Mouse (Mus musculus): ENCODE results near the gene Ptprg.
"Not testable (repeated sequence)": the region's sequence is repeated elsewhere in the genome, so short reads cannot be mapped to it uniquely, and the experiment has no call there.

The Ptprg gene

GRCm38 (mm10) chr14:11955020-11955882 lies 401.9 kb downstream of the Ptprg start:
- no peak for DNase-seq (ENCODE audit: extremely low spot score, low spot score)

DNA sequence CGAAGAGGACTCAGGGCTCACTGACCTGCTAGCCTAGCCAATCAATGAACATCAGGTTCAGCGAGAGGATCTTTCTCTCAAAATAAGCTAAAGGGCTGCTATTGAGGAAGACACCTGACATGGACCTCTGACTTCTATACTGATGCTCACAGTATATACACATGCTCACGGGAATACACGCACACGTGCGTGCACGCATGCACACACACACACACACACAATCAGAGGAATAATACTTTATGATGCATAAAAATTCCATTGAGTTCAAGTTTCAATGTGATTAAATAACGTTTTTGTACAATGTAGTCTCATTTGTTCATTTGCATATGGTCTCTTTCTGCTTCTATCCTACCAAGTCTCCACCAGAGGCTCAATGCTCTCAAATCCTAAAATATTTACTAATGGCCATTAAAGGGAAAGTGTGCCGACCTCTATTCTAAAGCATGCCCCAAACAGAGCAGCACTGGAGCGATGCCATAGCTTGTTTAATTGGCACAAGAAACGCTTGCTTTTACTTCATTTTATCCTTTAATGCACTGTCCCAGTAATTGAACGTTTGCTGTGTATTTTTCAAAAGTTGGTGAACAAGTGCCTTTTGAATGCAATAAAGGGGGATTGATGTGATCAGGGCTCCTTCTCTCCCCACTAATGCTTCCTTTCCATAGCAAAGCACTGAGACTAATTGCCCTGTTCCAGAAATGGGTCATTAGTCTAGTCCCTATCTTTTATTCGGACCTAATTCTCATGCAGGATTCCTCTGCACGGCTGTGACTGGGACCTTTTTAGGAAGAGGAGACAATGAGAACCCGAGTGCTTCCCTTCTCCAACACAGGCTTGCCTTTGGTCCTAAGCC lies 407.2 kb downstream of the Ptprg start:
- no peak for DNase-seq (ENCODE audit: extremely low spot score, low spot score)

- DNase-seq (ENCODE audit: extremely low spot score, low spot score) = no peak
Measured at GRCm38 (mm10) chr14:11962101-11962500, 408.8 kb downstream of the Ptprg start.

DNA sequence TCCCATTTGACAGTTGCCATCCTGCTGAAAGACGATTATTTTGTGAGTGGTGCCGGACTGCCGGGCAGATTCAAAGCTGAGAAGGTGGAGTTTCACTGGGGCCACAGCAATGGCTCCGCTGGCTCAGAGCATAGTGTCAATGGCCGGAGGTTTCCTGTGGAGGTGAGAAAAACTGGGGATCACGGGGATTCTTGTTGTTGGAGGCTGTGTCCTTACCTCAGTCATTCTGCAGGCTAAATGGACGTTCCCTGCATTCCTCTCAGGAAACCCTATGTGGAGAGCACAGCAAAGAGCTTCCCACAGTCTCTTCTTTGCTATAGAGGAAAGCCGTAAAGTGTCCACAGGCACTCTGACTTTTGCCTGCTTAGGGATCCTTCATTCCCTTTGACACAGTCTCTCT lies 409.2 kb downstream of the Ptprg start:
- no peak for DNase-seq (ENCODE audit: extremely low spot score, low spot score)

DNA sequence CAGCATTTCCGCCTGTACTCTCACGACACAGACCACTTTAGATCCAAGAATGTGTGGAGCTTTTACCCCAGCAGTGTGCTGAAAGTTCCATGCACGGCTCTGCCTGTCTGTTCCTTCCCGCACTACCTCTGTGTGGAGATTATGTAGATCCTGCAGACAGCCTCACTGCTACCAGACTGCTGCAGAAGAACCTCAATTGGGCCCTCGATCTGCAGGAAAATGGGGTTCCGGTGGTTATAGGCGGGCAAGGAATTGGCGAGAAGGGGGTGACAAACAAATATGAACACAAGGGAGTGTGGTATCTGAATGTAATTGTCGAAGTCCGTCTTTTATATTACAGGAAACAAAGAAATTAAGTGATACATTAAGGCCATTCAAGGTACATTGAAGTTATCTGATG lies 410.5 kb downstream of the Ptprg start:
- DNase-seq (ENCODE audit: extremely low spot score, low spot score) = no peak

DNA sequence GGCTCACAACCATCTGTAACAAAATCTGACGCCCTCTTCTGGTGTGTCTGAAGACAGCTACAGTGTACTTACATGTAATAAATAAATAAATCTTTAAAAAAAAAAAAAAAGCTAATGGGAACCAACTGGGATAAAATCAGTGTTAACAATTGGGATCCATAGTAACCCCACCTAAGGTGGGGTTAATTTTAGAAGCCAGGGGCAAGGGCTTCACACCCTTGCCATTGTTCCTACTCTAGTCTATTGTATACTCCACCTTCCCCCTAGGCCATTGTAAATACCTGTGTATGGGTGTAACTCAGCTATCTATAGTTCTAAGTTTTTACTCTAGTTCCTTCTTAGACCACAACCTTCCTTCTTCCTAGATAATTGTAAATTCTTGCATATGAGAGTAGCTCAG lies 411.0 kb downstream of the Ptprg start:
- not testable (repeated sequence) for DNase-seq (ENCODE audit: extremely low spot score, low spot score)

GRCm38 (mm10) chr14:11965878-11966277 lies 412.5 kb downstream of the Ptprg start:
- DNase-seq (ENCODE audit: extremely low spot score, low spot score) = no peak

GRCm38 (mm10) chr14:11981764-11982163 lies 428.4 kb downstream of the Ptprg start:
- DNase-seq (ENCODE audit: extremely low spot score, low spot score) = no peak

- no peak for DNase-seq (ENCODE audit: extremely low spot score, low spot score)
Measured at GRCm38 (mm10) chr14:11983031-11983430, 429.7 kb downstream of the Ptprg start.

GRCm38 (mm10) chr14:11984086-11984485 lies 430.8 kb downstream of the Ptprg start:
- DNase-seq (ENCODE audit: extremely low spot score, low spot score) = no peak

DNA sequence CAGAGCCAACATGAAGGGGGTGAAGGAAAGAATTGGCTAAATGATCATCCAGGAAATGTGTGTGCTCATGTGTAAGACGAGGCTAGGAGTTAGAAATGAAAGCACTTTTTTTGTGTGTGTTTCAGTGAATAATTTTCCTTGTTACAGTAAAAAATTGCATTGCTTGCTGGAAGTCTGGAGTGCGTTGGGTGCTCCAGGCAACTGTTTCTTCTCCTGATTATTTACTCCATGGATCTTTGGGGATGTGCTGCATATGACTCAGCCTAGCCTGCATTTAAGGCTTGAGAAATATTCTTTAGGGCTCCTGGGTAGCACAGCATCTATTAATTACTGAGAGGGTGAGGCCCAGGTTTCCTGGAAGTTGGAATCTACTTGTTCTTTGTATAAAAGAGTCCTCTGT lies 435.6 kb downstream of the Ptprg start:
- DNase-seq (ENCODE audit: extremely low spot score, low spot score) = no peak

- DNase-seq (ENCODE audit: extremely low spot score, low spot score) = no peak
Measured at GRCm38 (mm10) chr14:11991151-11991550, 437.8 kb downstream of the Ptprg start.

GRCm38 (mm10) chr14:11992111-11992510 lies 438.8 kb downstream of the Ptprg start:
- no peak for DNase-seq (ENCODE audit: extremely low spot score, low spot score)

- DNase-seq (ENCODE audit: extremely low spot score, low spot score) = no peak
Measured at GRCm38 (mm10) chr14:11992534-11992933, 439.2 kb downstream of the Ptprg start.

GRCm38 (mm10) chr14:11997555-11997954 lies 444.2 kb downstream of the Ptprg start:
- DNase-seq (ENCODE audit: extremely low spot score, low spot score) = no peak

DNA sequence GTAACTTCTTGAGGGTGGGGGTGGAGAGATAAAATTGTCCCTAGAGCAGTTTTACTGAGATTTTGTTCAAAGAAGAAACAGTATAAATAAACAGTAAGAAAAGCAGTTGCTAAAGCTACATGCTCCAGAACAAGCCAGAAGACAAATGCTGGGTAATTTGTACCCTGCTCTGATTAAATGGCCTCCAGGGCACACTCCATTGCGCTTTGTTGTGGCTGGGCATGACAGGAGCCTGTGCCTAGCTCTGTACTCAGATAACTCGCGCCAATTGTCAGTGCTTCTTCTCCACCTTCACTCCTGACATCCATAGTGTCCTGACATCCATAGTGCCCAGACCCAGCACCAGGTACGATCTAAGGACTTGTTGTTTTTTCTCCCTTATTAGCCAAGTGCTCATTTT lies 445.1 kb downstream of the Ptprg start:
- DNase-seq (ENCODE audit: extremely low spot score, low spot score) = no peak

- DNase-seq (ENCODE audit: extremely low spot score, low spot score) = no peak
Measured at GRCm38 (mm10) chr14:12004061-12004460, 450.7 kb downstream of the Ptprg start.

GRCm38 (mm10) chr14:12011766-12012165 lies 458.4 kb downstream of the Ptprg start:
- DNase-seq (ENCODE audit: extremely low spot score, low spot score) = no peak

DNA sequence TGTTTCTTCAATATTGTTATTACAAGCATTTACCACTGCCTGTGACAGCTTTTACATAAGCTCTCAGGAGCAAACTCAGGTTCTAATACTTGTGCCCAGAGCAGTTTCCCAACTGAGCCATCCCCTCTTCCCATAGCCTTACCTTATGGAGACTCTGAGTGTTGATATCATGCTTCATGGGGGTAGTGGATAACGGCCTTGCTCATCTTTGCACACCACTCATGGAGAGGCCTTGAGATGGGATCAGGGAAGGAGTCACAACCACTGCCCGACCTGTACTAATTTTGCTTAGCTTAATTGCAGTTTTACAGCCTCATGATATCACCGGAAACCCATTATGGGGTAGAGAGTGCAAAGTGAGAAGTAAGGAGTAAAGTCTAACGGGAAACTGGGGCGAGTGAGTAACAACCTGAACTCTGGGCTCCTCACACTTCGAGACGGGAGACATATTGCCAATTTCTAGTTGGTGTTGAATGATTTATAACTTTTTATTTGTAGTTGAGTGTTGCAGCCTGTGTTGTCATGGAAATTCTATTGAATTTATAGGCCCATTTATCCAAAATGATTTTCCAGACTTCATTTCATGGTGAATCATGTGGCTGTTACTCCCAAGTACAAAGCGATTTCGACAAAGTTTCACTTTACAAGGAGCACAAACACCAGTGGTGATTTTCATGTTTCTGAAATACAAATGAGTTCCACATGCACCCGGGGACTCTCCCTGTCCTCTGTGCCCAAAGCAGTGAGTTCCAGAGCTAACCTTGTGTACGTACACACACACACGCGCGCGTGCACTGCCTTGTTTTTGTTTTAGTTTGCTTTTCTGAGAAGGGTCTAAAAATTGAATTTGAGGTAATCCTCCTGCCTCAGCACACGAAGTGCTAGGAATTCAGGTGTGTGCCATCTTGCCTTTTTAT lies 472.7 kb downstream of the Ptprg start:
- no peak for DNase-seq (ENCODE audit: extremely low spot score, low spot score)

DNA sequence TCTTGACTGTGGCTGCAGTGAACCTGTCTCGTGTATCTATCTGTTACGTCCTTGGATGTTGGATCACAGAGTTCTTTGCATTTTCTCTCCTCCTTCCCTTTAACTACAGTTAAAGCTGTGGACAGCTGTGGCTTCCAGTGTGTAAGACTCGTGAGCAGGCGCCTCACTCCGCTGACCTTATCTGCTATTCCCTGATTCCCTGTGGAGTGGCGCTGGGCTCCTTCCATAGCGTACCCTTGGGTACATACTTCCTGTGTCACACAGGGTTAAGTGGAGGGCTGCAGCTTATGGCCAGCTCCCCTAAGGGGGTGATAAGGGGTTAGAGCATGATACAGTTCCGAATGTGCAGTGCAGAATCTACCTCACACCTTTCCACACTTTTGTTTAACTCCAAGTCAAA lies 473.9 kb downstream of the Ptprg start:
- DNase-seq (ENCODE audit: extremely low spot score, low spot score) = no peak

DNA sequence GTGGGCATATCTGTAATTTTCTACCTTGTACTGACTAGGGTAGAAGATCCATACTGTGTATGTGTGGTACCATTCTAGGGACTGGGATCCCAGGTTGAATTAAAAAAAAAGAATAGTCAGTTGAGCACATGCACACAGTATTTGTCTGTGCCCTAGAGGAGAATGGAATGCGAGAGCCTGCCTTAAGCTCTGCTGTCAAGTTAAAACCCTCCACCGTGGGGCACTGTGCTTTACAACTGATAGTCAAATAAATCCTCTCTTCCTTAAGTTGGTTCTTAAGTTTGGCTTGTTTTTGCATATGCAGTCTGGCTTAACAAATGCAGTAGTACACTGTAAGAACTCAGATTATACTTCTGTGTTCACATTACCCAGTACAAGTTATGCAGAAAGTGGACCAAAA lies 476.6 kb downstream of the Ptprg start:
- no peak for DNase-seq (ENCODE audit: extremely low spot score, low spot score)

Data from neural tube, embryonic 10.5 days (tissue).